Mouse (Mus musculus): ENCODE results near the gene Acsm2. TPM values are rescaled to one million over a fixed set of nuclear protein-coding genes. Genes with fewer than 3 reads are reported as not detected.

The Acsm2 gene
- total and polyA plus RNA-seq, 3 experiments, result not detected

- DNase-seq (ENCODE audit: low read depth, low spot score), result no peak
- TF ChIP-seq ZNF384 (IDR thresholded peaks at IDR 0.05; ENCODE audit: low read depth, low read length) (no peak), SMC3 (IDR thresholded peaks at IDR 0.05; ENCODE audit: low read depth, low read length) (no peak), CTCF (IDR thresholded peaks at IDR 0.05 in 2 of 3, conservative IDR thresholded peaks at IDR 0.05 in 1 of 3; ENCODE audit: control insufficient read depth in 1 of 3, insufficient read depth in 1 of 3, low read depth in 2 of 3, low read length in 3 of 3, poor library complexity in 1 of 3, severe bottlenecking in 1 of 3) (no peak), RAD21 (IDR thresholded peaks at IDR 0.05; ENCODE audit: low read depth, low read length) (no peak), MAX (IDR thresholded peaks at IDR 0.05; ENCODE audit: low read length) (no peak), JUND (IDR thresholded peaks at IDR 0.05; ENCODE audit: low read depth, low read length) (no peak), TCF12 (IDR thresholded peaks at IDR 0.05; ENCODE audit: low read depth, low read length) (no peak), POLR2AphosphoS2 (IDR thresholded peaks at IDR 0.05; ENCODE audit: low read length) (no peak), POLR2AphosphoS5 (IDR thresholded peaks at IDR 0.05; ENCODE audit: borderline replicate concordance, low read depth, low read length) (no peak), GATA1 (IDR thresholded peaks at IDR 0.05; ENCODE audit: low read depth, low read length) (no peak), TAL1 (IDR thresholded peaks at IDR 0.05; ENCODE audit: low read length) (no peak), EP300 (IDR thresholded peaks at IDR 0.05; ENCODE audit: low read depth in 1 of 2, low read length in 2 of 2) (no peak), UBTF (IDR thresholded peaks at IDR 0.05; ENCODE audit: borderline replicate concordance, insufficient read depth, low read depth, low read length) (no peak), CHD1 (IDR thresholded peaks at IDR 0.05; ENCODE audit: low read depth, low read length) (no peak), USF2 (IDR thresholded peaks at IDR 0.05; ENCODE audit: borderline replicate concordance in 1 of 2, insufficient read depth in 1 of 2, low read depth in 1 of 2, low read length in 2 of 2) (no peak), USF1 (IDR thresholded peaks at IDR 0.05; ENCODE audit: low read depth, low read length) (no peak), MYC (IDR thresholded peaks at IDR 0.05; ENCODE audit: low read depth, low read length) (no peak), BHLHE40 (IDR thresholded peaks at IDR 0.05; ENCODE audit: borderline replicate concordance, low read depth, low read length) (no peak)
- H3K27ac ChIP-seq (ENCODE audit: control insufficient read depth, low read depth, low read length), result no peak overlapping the region
- H3K36me3 ChIP-seq (ENCODE audit: control insufficient read depth in 1 of 2, insufficient read depth in 2 of 2, low read length in 2 of 2), result no peaks in the 10 kb centered on the region
- H3K9ac ChIP-seq (ENCODE audit: control insufficient read depth, low read depth, low read length, poor library complexity, severe bottlenecking), result no peak overlapping the region
- H3K27me3 ChIP-seq (ENCODE audit: control insufficient read depth in 1 of 2, insufficient read depth in 2 of 2, low read length in 2 of 2), result no peaks in the 10 kb centered on the region
- H3K79me2 ChIP-seq (ENCODE audit: control insufficient read depth, insufficient read depth, low read length, poor library complexity), result no peaks in the 10 kb centered on the region
- no peaks in the 10 kb centered on the region for H3K9me3 ChIP-seq (replicated peaks; ENCODE audit: insufficient read depth, low read length)
- H3K4me3 ChIP-seq (ENCODE audit: control insufficient read depth in 1 of 2, insufficient read depth in 1 of 2, low read depth in 2 of 2, low read length in 2 of 2), result no peak overlapping the region
- H3K4me1 ChIP-seq (ENCODE audit: control insufficient read depth in 1 of 2, insufficient read depth in 2 of 2, low read length in 2 of 2), result no peaks in the 10 kb centered on the region
These were observed 50.9 kb downstream of the Acsm2 start for GRCm38 (mm10) chr7:119604903-119605483.

GRCm38 (mm10) chr7:119605926-119606663, 52.0 kb downstream of the Acsm2 start:
- TF ChIP-seq UBTF (IDR thresholded peaks at IDR 0.05; ENCODE audit: borderline replicate concordance, insufficient read depth, low read depth, low read length) (no peak), SMC3 (IDR thresholded peaks at IDR 0.05; ENCODE audit: low read depth, low read length) (no peak), RAD21 (IDR thresholded peaks at IDR 0.05; ENCODE audit: low read depth, low read length) (no peak), NRF1 (IDR thresholded peaks at IDR 0.05; ENCODE audit: insufficient read depth, low read depth, low read length, poor library complexity, severe bottlenecking) (no peak), ETS1 (IDR thresholded peaks at IDR 0.05; ENCODE audit: low read depth, low read length) (no peak)
- no peak for DNase-seq (ENCODE audit: low read depth, low spot score)
- Histone ChIP-seq H3K9ac (ENCODE audit: control insufficient read depth, low read depth, low read length, poor library complexity, severe bottlenecking) (no peak overlapping the region), H3K27me3 (ENCODE audit: control insufficient read depth in 1 of 2, insufficient read depth in 2 of 2, low read length in 2 of 2) (no peaks in the 10 kb centered on the region), H3K9me3 (replicated peaks; ENCODE audit: insufficient read depth, low read length) (no peaks in the 10 kb centered on the region), H3K27ac (ENCODE audit: control insufficient read depth, low read depth, low read length) (no peak overlapping the region), H3K36me3 (ENCODE audit: control insufficient read depth in 1 of 2, insufficient read depth in 2 of 2, low read length in 2 of 2) (no peaks in the 10 kb centered on the region), H3K4me1 (ENCODE audit: control insufficient read depth in 1 of 2, insufficient read depth in 2 of 2, low read length in 2 of 2) (no peaks in the 10 kb centered on the region), H3K79me2 (ENCODE audit: control insufficient read depth, insufficient read depth, low read length, poor library complexity) (no peaks in the 10 kb centered on the region), H3K4me3 (ENCODE audit: control insufficient read depth in 1 of 2, insufficient read depth in 1 of 2, low read depth in 2 of 2, low read length in 2 of 2) (no peak overlapping the region)

Data from MEL (cell line).